Mouse (Mus musculus) testis, postnatal 10 days (tissue): ENCODE data around the gene Tmem213.

Source experiments
- DNase-seq: peaks from one replicate; pipeline ENCODE4 v3.0.0; 2021; ENCODE audit warnings: low spot score

Gene Tmem213

GRCm38 (mm10) chr6:38109160-38109795, at the start of gene Tmem213:
Gene Tmem213 (plus strand): TSS chr6:38109255.
- DNase-seq, result no peak

- DNase-seq, result no peak
Observed at GRCm38 (mm10) chr6:38064621-38065020, 44.4 kb upstream of the Tmem213 start.

- no peak for DNase-seq
Observed at GRCm38 (mm10) chr6:38065122-38065500, 43.9 kb upstream of the Tmem213 start.

GRCm38 (mm10) chr6:38065501-38066122, 43.4 kb upstream of the Tmem213 start:
- no peak for DNase-seq

- peak; percentile 61 for DNase-seq
Observed at GRCm38 (mm10) chr6:38066215-38066614, 42.8 kb upstream of the Tmem213 start.

GRCm38 (mm10) chr6:38071256-38071655, 37.8 kb upstream of the Tmem213 start:
- DNase-seq, result no peak

- DNase-seq, result no peak
Observed at GRCm38 (mm10) chr6:38072137-38072796, 36.8 kb upstream of the Tmem213 start.

- no peak for DNase-seq
Observed at GRCm38 (mm10) chr6:38073592-38073991, 35.5 kb upstream of the Tmem213 start.

GRCm38 (mm10) chr6:38080364-38080763, 28.7 kb upstream of the Tmem213 start:
- no peak for DNase-seq

GRCm38 (mm10) chr6:38081727-38082341, 27.2 kb upstream of the Tmem213 start:
- no peak for DNase-seq

GRCm38 (mm10) chr6:38083204-38083603, 25.9 kb upstream of the Tmem213 start:
- DNase-seq, result no peak

GRCm38 (mm10) chr6:38087242-38088026, 21.6 kb upstream of the Tmem213 start:
- no peak for DNase-seq

GRCm38 (mm10) chr6:38092539-38092938, 16.5 kb upstream of the Tmem213 start:
- DNase-seq, result no peak

GRCm38 (mm10) chr6:38094701-38095100, 14.4 kb upstream of the Tmem213 start:
- DNase-seq, result no peak

- DNase-seq, result no peak
Observed at GRCm38 (mm10) chr6:38096961-38097370, 12.1 kb upstream of the Tmem213 start.

GRCm38 (mm10) chr6:38102216-38102795, 6.7 kb upstream of the Tmem213 start:
- no peak for DNase-seq

GRCm38 (mm10) chr6:38103775-38104174, 5.3 kb upstream of the Tmem213 start:
- DNase-seq, result no peak

- no peak for DNase-seq
Observed at GRCm38 (mm10) chr6:38105924-38106323, 3.1 kb upstream of the Tmem213 start.

GRCm38 (mm10) chr6:38108449-38108848, 606 bp upstream of the Tmem213 start:
- DNase-seq, result no peak

GRCm38 (mm10) chr6:38109871-38110270, 816 bp downstream of the Tmem213 start:
- no peak for DNase-seq

GRCm38 (mm10) chr6:38110859-38111258, 1.8 kb downstream of the Tmem213 start:
- no peak for DNase-seq
